Mouse (Mus musculus): ENCODE measurements around the gene Olfr324. TPM values are rescaled to one million over a fixed set of nuclear protein-coding genes. Genes with fewer than 3 reads are reported as not detected.

Gene Olfr324
- total and polyA plus RNA-seq, 2 experiments from 2014 or later, result not detected

DNA sequence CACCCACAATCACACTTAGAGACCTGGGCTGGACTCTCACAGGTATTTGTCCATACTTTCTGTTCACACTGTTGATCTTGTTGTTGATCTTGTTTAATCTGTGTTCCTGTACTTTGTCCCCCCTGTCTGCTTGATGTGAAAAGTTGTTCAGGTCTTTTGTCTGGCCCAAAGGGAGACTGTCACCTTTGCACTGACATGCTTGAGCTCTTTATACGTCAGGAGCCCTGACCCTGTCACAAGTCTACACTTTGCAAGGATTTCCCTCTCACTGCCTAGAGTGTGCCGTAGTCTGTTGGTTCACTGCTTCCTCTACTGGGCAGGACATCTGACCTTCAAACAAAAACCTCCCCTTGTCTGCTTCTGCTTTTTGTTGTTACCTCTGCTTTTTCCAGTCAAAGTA is 9.8 kb downstream of the Olfr324 start:
- Histone ChIP-seq H3K4me2 (ENCODE audit: low read depth, low read length) (no peak overlapping the region), H3K9ac (replicated peaks; ENCODE audit: low read depth, low read length) (no peak overlapping the region), H3K36me3 (replicated peaks; ENCODE audit: control insufficient read depth, insufficient read depth, low read length) (no peaks in the 10 kb centered on the region), H3K9me3 (replicated peaks; ENCODE audit: control insufficient read depth, low read length) (no peaks in the 10 kb centered on the region), H3K4me1 (ENCODE audit: control insufficient read depth, insufficient read depth) (no peaks in the 10 kb centered on the region), H3K4me3 (ENCODE audit: low read depth, low read length) (no peak overlapping the region), H3K27me3 (ENCODE audit: control insufficient read depth, insufficient read depth, low read length) (no peaks in the 10 kb centered on the region), H3K27ac (ENCODE audit: low read depth) (no peak overlapping the region)
- 60% methylated on average over 2 of the region's 2 CpGs for WGBS
- TF ChIP-seq EP300 (IDR thresholded peaks at IDR 0.05; ENCODE audit: low read depth) (no peak), CTCF (IDR thresholded peaks at IDR 0.05; ENCODE audit: low read depth) (no peak)
- ATAC-seq (ENCODE audit: insufficient read depth, low read depth) (no peak), DNase-seq (ENCODE audit: low spot score) (no peak)

GRCm38 (mm10) chr11:58605228-58605627 is 10.3 kb downstream of the Olfr324 start:
- Histone ChIP-seq H3K27me3 (ENCODE audit: control insufficient read depth, insufficient read depth, low read length) (no peaks in the 10 kb centered on the region), H3K4me2 (ENCODE audit: low read depth, low read length) (no peak overlapping the region), H3K9ac (replicated peaks; ENCODE audit: low read depth, low read length) (no peak overlapping the region), H3K4me1 (ENCODE audit: control insufficient read depth, insufficient read depth) (no peaks in the 10 kb centered on the region), H3K9me3 (replicated peaks; ENCODE audit: control insufficient read depth, low read length) (no peaks in the 10 kb centered on the region), H3K4me3 (ENCODE audit: low read depth, low read length) (no peak overlapping the region), H3K27ac (ENCODE audit: low read depth) (no peak overlapping the region), H3K36me3 (replicated peaks; ENCODE audit: control insufficient read depth, insufficient read depth, low read length) (no peaks in the 10 kb centered on the region)
- TF ChIP-seq CTCF (IDR thresholded peaks at IDR 0.05; ENCODE audit: low read depth) (no peak), EP300 (IDR thresholded peaks at IDR 0.05; ENCODE audit: low read depth) (no peak)
- DNase-seq (ENCODE audit: low spot score) (no peak), ATAC-seq (ENCODE audit: insufficient read depth, low read depth) (no peak)
- 41% methylated on average over 3 of the region's 3 CpGs for WGBS

GRCm38 (mm10) chr11:58606177-58606919 is 11.4 kb downstream of the Olfr324 start:
- H3K36me3 ChIP-seq (replicated peaks; ENCODE audit: control insufficient read depth, insufficient read depth, low read length), result no peaks in the 10 kb centered on the region
- no peak overlapping the region for H3K4me3 ChIP-seq (ENCODE audit: low read depth, low read length)
- H3K4me1 ChIP-seq (ENCODE audit: control insufficient read depth, insufficient read depth), result no peaks in the 10 kb centered on the region
- ATAC-seq (ENCODE audit: insufficient read depth, low read depth) (no peak), DNase-seq (ENCODE audit: low spot score) (no peak)
- H3K27ac ChIP-seq (ENCODE audit: low read depth), result no peak overlapping the region
- WGBS, result 72% methylated on average over 12 of the region's 12 CpGs
- H3K4me2 ChIP-seq (ENCODE audit: low read depth, low read length), result no peak overlapping the region
- no peaks in the 10 kb centered on the region for H3K9me3 ChIP-seq (replicated peaks; ENCODE audit: control insufficient read depth, low read length)
- H3K27me3 ChIP-seq (ENCODE audit: control insufficient read depth, insufficient read depth, low read length), result no peaks in the 10 kb centered on the region
- H3K9ac ChIP-seq (replicated peaks; ENCODE audit: low read depth, low read length), result no peak overlapping the region
- TF ChIP-seq CTCF (IDR thresholded peaks at IDR 0.05; ENCODE audit: low read depth) (no peak), EP300 (IDR thresholded peaks at IDR 0.05; ENCODE audit: low read depth) (no peak)

DNA sequence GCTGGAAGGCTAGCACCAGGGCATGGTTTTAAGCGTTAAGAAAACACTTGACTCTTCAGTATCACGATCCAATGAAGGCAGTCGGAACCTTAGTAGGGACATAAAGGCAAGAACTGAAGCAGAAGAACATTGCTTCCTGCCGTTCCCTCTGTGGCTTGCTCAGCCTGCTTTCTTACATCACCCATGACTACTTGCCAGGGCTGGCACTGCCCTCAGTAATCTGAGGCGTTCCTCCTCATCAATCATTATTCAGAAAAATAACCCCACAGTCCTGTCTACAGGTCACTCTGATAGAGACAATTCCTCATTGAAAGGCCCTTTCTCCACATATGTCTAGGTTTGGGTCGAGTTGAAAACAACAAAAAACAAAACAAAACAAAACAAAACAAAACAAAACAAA is 12.1 kb downstream of the Olfr324 start:
- no peak overlapping the region for H3K4me2 ChIP-seq (ENCODE audit: low read depth, low read length)
- ATAC-seq (ENCODE audit: insufficient read depth, low read depth), result no peak
- no peak overlapping the region for H3K4me3 ChIP-seq (ENCODE audit: low read depth, low read length)
- no peak overlapping the region for H3K9ac ChIP-seq (replicated peaks; ENCODE audit: low read depth, low read length)
- no peak overlapping the region for H3K27ac ChIP-seq (ENCODE audit: low read depth)
- H3K36me3 ChIP-seq (replicated peaks; ENCODE audit: control insufficient read depth, insufficient read depth, low read length), result no peaks in the 10 kb centered on the region
- H3K9me3 ChIP-seq (replicated peaks; ENCODE audit: control insufficient read depth, low read length), result no peaks in the 10 kb centered on the region
- no peak for TF ChIP-seq CTCF (IDR thresholded peaks at IDR 0.05; ENCODE audit: low read depth)
- no peak for TF ChIP-seq EP300 (IDR thresholded peaks at IDR 0.05; ENCODE audit: low read depth)
- no peaks in the 10 kb centered on the region for H3K4me1 ChIP-seq (ENCODE audit: control insufficient read depth, insufficient read depth)
- no peaks in the 10 kb centered on the region for H3K27me3 ChIP-seq (ENCODE audit: control insufficient read depth, insufficient read depth, low read length)
- WGBS, result 75% methylated on average over 6 of the region's 6 CpGs
- no peak for DNase-seq (ENCODE audit: low spot score)

- Histone ChIP-seq H3K4me2 (ENCODE audit: low read depth, low read length) (no peak overlapping the region), H3K9ac (replicated peaks; ENCODE audit: low read depth, low read length) (no peak overlapping the region), H3K36me3 (replicated peaks; ENCODE audit: control insufficient read depth, insufficient read depth, low read length) (no peaks in the 10 kb centered on the region), H3K27ac (ENCODE audit: low read depth) (no peak overlapping the region), H3K9me3 (replicated peaks; ENCODE audit: control insufficient read depth, low read length) (no peaks in the 10 kb centered on the region), H3K4me3 (ENCODE audit: low read depth, low read length) (no peak overlapping the region), H3K4me1 (ENCODE audit: control insufficient read depth, insufficient read depth) (no peaks in the 10 kb centered on the region), H3K27me3 (ENCODE audit: control insufficient read depth, insufficient read depth, low read length) (no peaks in the 10 kb centered on the region)
- WGBS, result 57% methylated on average over 3 of the region's 3 CpGs
- TF ChIP-seq EP300 (IDR thresholded peaks at IDR 0.05; ENCODE audit: low read depth), result no peak
- no peak for TF ChIP-seq CTCF (IDR thresholded peaks at IDR 0.05; ENCODE audit: low read depth)
- no peak for DNase-seq (ENCODE audit: low spot score)
- no peak for ATAC-seq (ENCODE audit: insufficient read depth, low read depth)
These were observed 18.4 kb downstream of the Olfr324 start for GRCm38 (mm10) chr11:58613359-58613758.

DNA sequence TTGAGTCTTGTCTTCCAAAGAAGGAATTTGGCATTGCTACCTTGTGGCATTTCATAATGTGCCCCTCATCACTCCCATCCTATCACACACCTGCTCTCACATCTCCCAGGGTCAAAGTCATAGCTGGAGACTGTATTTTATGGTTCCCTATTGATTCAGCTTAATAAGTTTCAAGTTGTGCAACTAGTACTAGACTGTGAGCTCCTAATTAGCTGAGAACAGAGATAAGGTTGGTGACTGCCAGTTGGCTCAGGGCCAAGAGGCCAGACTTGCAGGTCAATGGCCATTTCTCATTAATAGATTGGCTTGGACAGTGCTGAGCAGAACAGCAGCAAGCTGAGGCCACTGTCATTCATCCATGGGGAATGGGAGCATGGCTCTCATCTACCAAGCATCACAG is 19.6 kb downstream of the Olfr324 start:
- H3K9me3 ChIP-seq (replicated peaks; ENCODE audit: control insufficient read depth, low read length), result no peaks in the 10 kb centered on the region
- H3K27ac ChIP-seq (ENCODE audit: low read depth), result no peak overlapping the region
- H3K4me2 ChIP-seq (ENCODE audit: low read depth, low read length), result no peak overlapping the region
- DNase-seq (ENCODE audit: low spot score) (no peak), ATAC-seq (ENCODE audit: insufficient read depth, low read depth) (no peak)
- no peak overlapping the region for H3K4me3 ChIP-seq (ENCODE audit: low read depth, low read length)
- no peaks in the 10 kb centered on the region for H3K36me3 ChIP-seq (replicated peaks; ENCODE audit: control insufficient read depth, insufficient read depth, low read length)
- no peaks in the 10 kb centered on the region for H3K27me3 ChIP-seq (ENCODE audit: control insufficient read depth, insufficient read depth, low read length)
- no peak overlapping the region for H3K9ac ChIP-seq (replicated peaks; ENCODE audit: low read depth, low read length)
- no peaks in the 10 kb centered on the region for H3K4me1 ChIP-seq (ENCODE audit: control insufficient read depth, insufficient read depth)
- TF ChIP-seq EP300 (IDR thresholded peaks at IDR 0.05; ENCODE audit: low read depth) (no peak), CTCF (IDR thresholded peaks at IDR 0.05; ENCODE audit: low read depth) (no peak)
